Mouse (Mus musculus): ENCODE measurements at regions not wholly inside any gene's neighbourhood (a gene's known extent, or its start where the extent isn't known, plus 50 kb on each side); places are given as distances from the start of the nearest gene placed in this dataset.

GRCm38 (mm10) chr8:17909316-17909715, 1068.7 kb downstream of the Defb40 start:
- TF ChIP-seq CTCF (conservative IDR thresholded peaks at IDR 0.05; ENCODE audit: insufficient read depth, insufficient read length, low read depth, low read length) (no peak), POLR2A (IDR thresholded peaks at IDR 0.05; ENCODE audit: low read depth, low read length) (no peak)
